Mouse (Mus musculus) testis, adult 2 months (tissue): Measurements from ENCODE around the gene Rbm45. TPM values are rescaled to one million over a fixed set of nuclear protein-coding genes. Genes with fewer than 3 reads are reported as not detected.

ENCODE experiments used
- H3K27ac ChIP-seq: fragments of 200-500 bp; 2 replicates; pipeline ENCODE4 v1.5.1; 2012; ENCODE audit warnings: low read depth, low read length; ENCODE audit not compliant: control insufficient read depth, insufficient read depth
- H3K27me3 ChIP-seq: fragments of 200-500 bp; 2 replicates; pipeline ENCODE4 v1.6.1; 2012; ENCODE audit warnings: mild to moderate bottlenecking, low read length, moderate library complexity; ENCODE audit not compliant: control insufficient read depth, insufficient read depth
- H3K36me3 ChIP-seq: fragments of 200-500 bp; 2 replicates; pipeline ENCODE4 v1.6.1; 2012; ENCODE audit warnings: mild to moderate bottlenecking, low read length; ENCODE audit not compliant: control insufficient read depth, insufficient read depth
- H3K4me1 ChIP-seq: fragments of 200-500 bp; 2 replicates; pipeline ENCODE4 v1.6.1; 2012; ENCODE audit warnings: low read length; ENCODE audit not compliant: control insufficient read depth, insufficient read depth
- H3K4me3 ChIP-seq: fragments of 200-500 bp; 2 replicates; pipeline ENCODE4 v1.5.1; 2012; ENCODE audit warnings: low read depth, mild to moderate bottlenecking, low read length, moderate library complexity, mixed read lengths; ENCODE audit not compliant: control insufficient read depth
- CTCF ChIP-seq: fragments of 200-500 bp; IDR thresholded peaks from 2 replicates; pipeline ENCODE4 v1.5.1; 2012; ENCODE audit warnings: low read depth, mild to moderate bottlenecking, inconsistent platforms, low read length, moderate library complexity; ENCODE audit not compliant: control insufficient read depth, insufficient read depth, insufficient replicate concordance
- POLR2A ChIP-seq: fragments of 200-500 bp; IDR thresholded peaks from 2 replicates; pipeline ENCODE4 v1.6.1; 2012; ENCODE audit warnings: low read depth, mild to moderate bottlenecking, inconsistent platforms, low read length, moderate library complexity; ENCODE audit not compliant: control insufficient read depth
- polyA plus RNA-seq: library from polyadenylated mRNA; depleted of rRNA; stranded (reverse); fragments of >200 nt; gene quantifications from 2 replicates; pipeline ENCODE4 v1.2.3, GENCODE M21; 2012

The Rbm45 gene
- polyA plus RNA-seq, 1 experiment, result 5.8 TPM

GRCm38 (mm10) chr2:76367188-76367922 lies 2.4 kb upstream of the Rbm45 start:
- no peaks in the 10 kb centered on the region for H3K27me3 ChIP-seq
- TF ChIP-seq POLR2A, result no peak
- peak; percentile 9; the same call in 1 of the 2 replicates for TF ChIP-seq CTCF
- H3K36me3 ChIP-seq, result no peaks in the 10 kb centered on the region; the same call in 1 of the 2 replicates
- peaks cover 17% of the 10 kb centered on the region for H3K4me1 ChIP-seq
- H3K27ac ChIP-seq, result no peak overlapping the region
- H3K4me3 ChIP-seq, result no peak overlapping the region

DNA sequence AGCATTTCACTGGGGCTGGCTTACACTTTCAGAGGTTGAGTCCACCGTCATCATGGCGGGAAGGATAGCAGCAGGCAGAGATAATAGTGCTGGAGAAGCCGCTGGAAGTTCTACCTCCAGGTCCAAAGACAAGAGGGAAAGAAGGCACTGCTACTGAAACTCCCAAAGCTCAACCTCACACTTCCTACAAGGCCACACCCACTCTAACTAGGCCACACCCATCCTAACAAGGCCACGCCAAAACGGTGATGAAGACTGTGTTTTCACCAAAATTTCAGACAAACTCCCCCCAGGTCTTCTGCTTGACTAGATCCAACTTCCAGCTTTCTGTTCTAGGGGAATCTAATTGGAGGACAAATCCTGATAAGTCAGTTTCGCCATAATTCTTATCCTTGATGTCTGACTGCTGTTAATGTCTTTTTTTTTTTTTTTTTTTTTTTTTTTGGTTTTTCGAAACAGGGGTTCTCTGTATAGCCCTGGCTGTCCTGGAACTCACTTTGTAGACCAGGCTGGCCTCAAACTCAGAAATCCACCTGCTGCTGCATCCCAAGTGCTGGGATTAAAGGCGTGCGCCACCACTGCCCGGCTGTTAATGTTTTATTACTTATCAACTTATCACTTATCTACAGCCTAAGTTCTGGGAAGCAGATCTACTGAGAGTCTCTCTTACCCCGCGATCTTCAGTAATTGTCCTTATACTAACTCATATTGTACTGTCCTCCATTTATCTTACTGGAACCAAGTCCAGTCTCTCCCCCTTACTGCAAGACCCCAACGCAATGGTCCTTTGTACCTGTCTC lies 723 bp upstream of the Rbm45 start:
- TF ChIP-seq POLR2A, result no peak
- no peak for TF ChIP-seq CTCF
- Histone ChIP-seq H3K4me1 (peaks cover 17% of the 10 kb centered on the region), H3K27me3 (no peaks in the 10 kb centered on the region), H3K27ac (no peak overlapping the region), H3K4me3 (no peak overlapping the region; the same call in 1 of the 2 replicates), H3K36me3 (no peaks in the 10 kb centered on the region; the same call in 1 of the 2 replicates)

GRCm38 (mm10) chr2:76370656-76370922 lies 805 bp downstream of the Rbm45 start:
- Histone ChIP-seq H3K27me3 (no peaks in the 10 kb centered on the region), H3K4me1 (peaks cover 17% of the 10 kb centered on the region), H3K36me3 (no peaks in the 10 kb centered on the region; the same call in 1 of the 2 replicates), H3K27ac (no peak overlapping the region), H3K4me3 (peak overlapping the region; percentile 89)
- TF ChIP-seq POLR2A (no peak), CTCF (no peak)

DNA sequence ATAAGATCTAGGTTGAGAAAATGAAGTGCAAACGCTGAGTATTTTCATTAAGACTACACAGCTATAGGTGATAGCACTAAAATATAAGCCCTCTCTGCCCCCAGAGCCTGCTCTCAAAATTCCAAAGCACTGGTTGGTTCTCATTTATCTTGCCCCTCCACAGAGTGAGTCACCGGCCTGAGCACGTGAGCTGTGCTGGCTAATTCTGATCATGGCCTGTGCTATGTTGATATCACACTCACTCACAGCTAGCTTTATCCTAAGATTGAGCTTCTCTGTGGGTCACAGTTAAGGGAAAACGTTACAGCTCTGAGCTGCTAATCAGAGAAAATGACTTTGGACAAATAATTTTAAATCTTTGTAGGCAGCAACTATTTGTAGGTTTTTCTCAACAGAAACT lies 2.5 kb downstream of the Rbm45 start:
- Histone ChIP-seq H3K27ac (no peak overlapping the region), H3K4me1 (peaks cover 17% of the 10 kb centered on the region), H3K4me3 (no peak overlapping the region), H3K36me3 (no peaks in the 10 kb centered on the region; the same call in 1 of the 2 replicates), H3K27me3 (no peaks in the 10 kb centered on the region)
- no peak for TF ChIP-seq CTCF
- TF ChIP-seq POLR2A, result no peak

DNA sequence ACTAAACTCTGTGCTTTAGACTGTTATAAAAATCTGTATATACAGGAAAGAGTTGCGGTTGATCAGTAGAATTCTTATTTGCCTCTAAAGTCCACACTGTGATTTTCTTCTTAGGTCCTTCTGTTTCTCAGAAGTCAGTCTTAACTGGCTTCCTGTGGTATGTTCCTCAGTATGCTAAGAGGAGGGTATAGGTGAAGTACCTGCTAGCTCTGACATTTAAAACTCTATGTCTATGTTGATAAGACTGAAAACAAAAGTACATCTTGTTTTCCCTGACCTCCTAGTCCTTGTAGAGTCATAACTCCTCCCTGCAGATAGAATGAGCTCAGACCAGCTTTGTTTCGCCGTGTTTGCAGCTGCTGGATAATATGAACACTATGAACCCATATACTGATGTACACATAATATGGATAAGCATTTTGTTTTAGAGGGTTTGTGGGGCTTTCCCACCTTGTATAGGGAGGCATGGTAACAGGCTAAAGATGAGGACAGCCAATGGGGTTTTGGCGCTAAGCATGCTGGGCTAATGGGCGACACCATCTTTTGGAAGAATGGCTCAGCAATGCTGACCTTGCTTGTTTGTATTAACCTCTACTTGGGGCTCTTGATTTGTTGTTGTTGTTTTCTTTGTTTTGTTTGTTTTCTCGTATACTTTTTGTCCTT lies 4.9 kb downstream of the Rbm45 start:
- Histone ChIP-seq H3K4me3 (no peak overlapping the region), H3K36me3 (no peaks in the 10 kb centered on the region; the same call in 1 of the 2 replicates), H3K27me3 (no peaks in the 10 kb centered on the region), H3K4me1 (peaks cover 7% of the 10 kb centered on the region), H3K27ac (no peak overlapping the region)
- TF ChIP-seq POLR2A (no peak), CTCF (no peak)

- Histone ChIP-seq H3K27ac (no peak overlapping the region), H3K4me1 (no peaks in the 10 kb centered on the region), H3K4me3 (no peak overlapping the region), H3K27me3 (no peaks in the 10 kb centered on the region), H3K36me3 (no peaks in the 10 kb centered on the region; the same call in 1 of the 2 replicates)
- no peak for TF ChIP-seq CTCF
- no peak for TF ChIP-seq POLR2A
These were observed 8.9 kb downstream of the Rbm45 start for GRCm38 (mm10) chr2:76378646-76379045.

DNA sequence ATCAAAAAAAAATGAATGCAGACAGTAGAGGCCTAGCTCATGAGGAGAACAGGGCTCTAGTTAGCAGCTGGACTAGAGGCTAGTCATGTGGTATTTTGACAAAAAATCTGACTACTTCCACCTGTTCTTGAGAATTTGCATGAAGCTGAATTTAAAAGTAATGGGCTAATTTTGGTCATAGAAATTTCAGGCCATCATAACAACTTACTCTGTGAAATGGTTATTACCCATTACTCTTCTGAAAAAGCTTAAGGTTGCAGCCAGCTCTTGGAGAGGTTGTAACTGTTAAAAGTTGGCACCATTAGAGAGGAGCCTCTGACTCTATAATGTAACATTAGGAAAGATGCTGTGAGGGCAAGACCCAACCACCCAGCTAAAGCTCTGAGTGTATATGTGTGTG lies 16.7 kb downstream of the Rbm45 start:
- H3K36me3 ChIP-seq, result no peaks in the 10 kb centered on the region
- TF ChIP-seq CTCF (no peak), POLR2A (no peak)
- no peaks in the 10 kb centered on the region for H3K4me1 ChIP-seq
- no peak overlapping the region for H3K27ac ChIP-seq
- no peaks in the 10 kb centered on the region for H3K27me3 ChIP-seq
- no peak overlapping the region for H3K4me3 ChIP-seq
